Mouse (Mus musculus): ENCODE measurements around the gene A730061H03Rik. TPM values are rescaled to one million over a fixed set of nuclear protein-coding genes. Genes with fewer than 3 reads are reported as not detected.

Gene A730061H03Rik
- total RNA-seq (2021) = not detected

GRCm38 (mm10) chr14:55560202-55561073, at the start of gene A730061H03Rik:
TSS of gene A730061H03Rik (minus strand) at chr14:55560406.
- DNase-seq = peak; percentile 96 to 98
- intact Hi-C loops (cut with DNase I) = no loop called here

- no peak for DNase-seq
- intact Hi-C loops (cut with DNase I) = no loop called here
Observed at GRCm38 (mm10) chr14:55608339-55608738, 48.1 kb upstream of the A730061H03Rik start.

DNA sequence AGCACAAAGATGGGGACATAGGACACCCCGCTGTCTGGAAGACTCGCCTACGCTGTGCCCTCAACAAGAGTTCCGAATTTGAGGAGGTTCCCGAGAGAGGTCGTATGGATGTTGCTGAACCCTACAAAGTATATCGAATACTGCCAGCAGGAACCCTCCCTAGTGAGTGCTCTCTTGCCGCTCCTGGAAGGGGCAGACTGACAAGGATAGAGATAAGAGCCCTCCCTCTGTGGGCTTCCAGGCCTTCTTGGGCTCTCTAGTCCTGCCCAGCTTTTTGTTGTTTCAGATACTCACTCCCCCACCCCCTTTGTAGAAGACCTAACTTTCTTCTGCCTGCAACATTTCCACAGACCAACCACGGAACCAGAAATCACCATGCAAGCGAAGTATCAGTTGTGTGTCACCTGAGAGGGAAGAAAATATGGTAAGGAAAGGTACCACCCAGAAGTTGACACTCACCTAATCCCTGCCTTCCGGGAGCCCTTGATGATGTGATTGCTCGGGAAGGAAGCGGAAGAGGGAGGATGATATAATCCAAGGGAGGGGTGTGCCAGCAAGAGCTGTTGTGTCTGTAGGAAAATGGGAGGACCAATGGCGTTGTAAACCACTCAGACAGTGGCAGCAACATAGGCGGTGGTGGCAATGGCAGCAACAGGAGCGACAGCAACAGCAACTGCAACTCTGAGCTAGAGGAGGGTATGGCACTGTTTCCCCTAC, 45.7 kb upstream of the A730061H03Rik start:
- intact Hi-C loops (cut with DNase I) = loop anchor here (2.0 kb wide), 2 partner anchors 13 to 25 kb away; no protein-coding TSS in a partner anchor
- no peak for DNase-seq

DNA sequence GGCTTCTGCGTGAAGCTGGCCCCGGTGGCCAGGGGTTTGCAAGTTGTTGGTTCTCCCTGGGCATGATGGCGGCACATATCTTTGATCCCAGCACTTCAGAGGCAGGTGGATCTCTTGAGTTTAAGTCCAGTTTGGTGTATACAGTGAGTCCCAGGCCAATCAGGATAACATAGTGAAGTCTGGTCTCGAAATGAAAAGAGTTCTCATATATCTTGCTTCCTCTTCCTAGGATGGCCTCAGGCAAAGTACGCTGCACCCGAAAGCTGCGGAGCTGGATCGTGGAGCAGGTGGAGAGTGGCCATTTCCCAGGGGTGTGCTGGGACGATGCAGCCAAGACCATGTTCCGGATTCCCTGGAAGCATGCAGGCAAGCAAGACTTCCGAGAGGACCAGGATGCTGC, 44.6 kb upstream of the A730061H03Rik start:
- intact Hi-C loops (cut with DNase I) = loop anchor here (2.0 kb wide), 1 partner anchor 26 kb away; no protein-coding TSS in a partner anchor
- DNase-seq = no peak

DNA sequence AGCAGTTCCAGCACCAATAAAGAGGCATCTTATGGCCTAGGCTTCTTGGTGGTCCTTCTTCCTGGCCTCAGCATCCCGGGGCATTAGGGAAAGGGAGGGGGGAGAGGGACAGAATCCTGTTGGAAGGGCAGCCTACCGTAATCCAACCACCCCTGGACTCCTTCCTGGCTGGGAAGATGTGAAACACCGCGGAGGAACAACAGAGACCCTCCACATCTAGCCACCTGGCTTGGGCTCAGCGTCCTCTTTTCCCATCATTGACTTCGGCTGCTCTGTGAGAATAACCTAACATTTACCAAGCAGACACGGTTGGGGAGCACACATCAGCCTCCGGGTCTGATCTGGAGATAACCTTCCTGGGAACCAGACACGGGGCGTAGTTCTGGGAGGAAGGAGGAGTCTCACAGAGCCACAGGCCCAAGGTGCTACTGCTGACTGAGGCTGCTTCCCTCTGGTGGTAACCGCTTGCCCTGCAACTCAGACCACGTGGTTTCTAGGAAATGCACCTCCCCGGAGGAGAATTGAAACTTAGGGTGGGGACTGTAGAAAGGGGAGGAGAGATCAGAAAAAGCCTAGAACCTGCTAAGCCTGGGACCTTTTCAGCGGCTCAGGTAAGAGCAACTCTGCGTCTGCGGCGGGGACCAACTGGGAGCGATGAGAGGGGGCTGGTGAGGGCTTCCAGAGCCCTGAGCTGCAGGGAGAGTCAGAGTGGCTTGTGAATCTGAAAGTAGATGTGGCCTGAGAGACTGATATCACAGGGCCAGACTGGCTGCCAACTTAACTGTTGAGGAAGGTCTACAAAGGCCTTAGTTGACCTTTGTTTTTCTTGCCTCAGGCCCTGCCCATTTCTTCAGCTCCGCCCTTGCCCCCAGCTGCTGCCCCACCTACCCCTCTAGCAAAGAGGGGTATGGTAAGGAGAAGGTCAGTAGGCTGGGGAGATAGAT, 43.7 kb upstream of the A730061H03Rik start:
- intact Hi-C loops (cut with DNase I) = loop anchor here (2.0 kb wide), 2 partner anchors 27 to 105 kb away; no protein-coding TSS in a partner anchor
- DNase-seq = peak; percentile 90 to 93

- DNase-seq = no peak
- intact Hi-C loops (cut with DNase I) = loop anchor here (2.0 kb wide), 1 partner anchor 104 kb away; no protein-coding TSS in a partner anchor
Observed at GRCm38 (mm10) chr14:55603271-55603632, 43.0 kb upstream of the A730061H03Rik start, which contains the start of gene Irf9. TSS of gene Irf9 (plus strand) at chr14:55603571.

- intact Hi-C loops (cut with DNase I) = no loop called here
- no peak for DNase-seq
Observed at GRCm38 (mm10) chr14:55598521-55599390, 38.5 kb upstream of the A730061H03Rik start.

DNA sequence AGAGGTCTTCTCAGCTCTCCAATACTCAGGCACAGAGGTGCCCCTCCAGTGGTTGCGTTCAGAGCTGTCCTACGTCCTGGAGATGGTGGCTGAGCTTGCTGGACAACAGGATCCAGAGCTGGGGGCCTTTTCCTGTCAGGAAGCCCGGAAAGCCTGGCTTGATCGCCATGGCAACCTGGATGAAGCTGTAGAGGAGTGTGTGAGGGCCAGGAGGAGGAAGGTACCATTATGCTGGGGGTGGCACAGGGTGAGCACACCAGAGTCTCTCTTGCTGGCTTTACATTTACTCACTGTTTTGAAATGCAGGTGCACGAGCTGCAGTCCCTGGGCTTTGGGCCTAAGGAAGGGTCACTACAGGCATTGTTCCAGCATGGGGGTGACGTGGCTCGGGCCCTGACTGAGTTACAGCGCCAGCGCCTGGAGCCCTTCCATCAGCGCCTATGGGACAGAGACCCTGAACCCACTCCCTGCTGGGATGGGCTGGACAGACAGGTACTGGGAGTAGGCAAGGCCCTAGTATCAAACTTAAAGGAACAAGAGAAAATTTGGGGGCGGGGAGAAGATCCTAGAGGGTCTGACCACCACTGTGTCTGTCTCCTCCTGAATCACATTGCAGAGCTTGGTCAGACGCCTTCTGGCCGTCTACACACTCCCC, 36.0 kb upstream of the A730061H03Rik start:
- intact Hi-C loops (cut with DNase I) = no loop called here
- DNase-seq = no peak

DNA sequence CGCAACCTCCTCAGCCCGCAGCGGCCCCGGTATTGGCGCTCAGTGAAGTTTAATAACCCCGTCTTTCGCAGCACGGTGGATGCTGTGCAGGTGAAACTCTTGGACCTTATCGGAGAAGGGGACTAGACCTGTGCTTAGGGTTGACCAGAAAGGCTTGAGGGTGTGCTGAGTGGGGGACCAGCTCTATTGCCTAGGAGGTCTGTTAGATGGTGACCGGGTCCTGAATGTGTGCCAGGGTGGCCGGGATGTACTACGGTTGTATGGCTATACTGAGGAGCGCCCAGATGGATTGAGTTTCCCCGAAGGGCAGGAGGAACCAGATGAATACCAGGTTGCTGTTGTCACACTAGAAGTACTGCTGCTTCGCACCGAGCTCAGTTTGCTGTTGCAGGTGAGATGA, 32.0 kb upstream of the A730061H03Rik start:
- intact Hi-C loops (cut with DNase I) = loop anchor here (2.0 kb wide), 1 partner anchor 15 kb away; no protein-coding TSS in a partner anchor
- DNase-seq = no peak

GRCm38 (mm10) chr14:55591331-55591891, 31.2 kb upstream of the A730061H03Rik start, which contains the start of gene Rnf31:
TSS of gene Rnf31 (plus strand) at chr14:55591708.
- peak; percentile 91 for DNase-seq
- intact Hi-C loops (cut with DNase I) = no loop called here

DNA sequence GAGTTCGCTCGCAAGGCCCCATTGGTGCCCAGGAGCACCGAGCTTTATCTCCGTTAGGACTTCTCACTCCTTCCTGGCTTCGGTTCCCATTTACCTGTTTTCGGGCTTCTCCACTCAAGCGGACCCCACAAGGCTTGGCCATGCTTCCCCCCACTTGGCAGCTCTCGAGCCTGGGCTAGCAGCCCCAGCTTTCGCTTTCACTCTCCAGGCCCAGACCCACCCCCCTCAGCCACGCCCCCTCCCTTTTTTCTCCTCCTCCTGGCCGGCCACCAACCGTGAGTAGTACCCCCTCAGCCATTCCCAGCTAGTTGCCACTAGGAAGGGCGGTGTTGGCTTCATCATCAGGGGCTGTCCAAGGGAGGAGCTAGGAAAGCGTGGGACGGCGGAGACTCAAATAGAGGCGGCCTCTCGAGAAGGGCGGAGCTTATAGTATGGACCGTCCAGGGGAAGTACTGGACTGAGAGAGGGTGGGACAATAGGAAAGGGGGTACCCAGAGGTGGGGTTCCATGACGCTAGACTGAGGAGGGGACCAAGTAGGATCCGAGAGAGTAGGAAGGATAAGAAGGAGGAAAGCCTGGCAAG, 30.6 kb upstream of the A730061H03Rik start, which contains the start of gene Psme2:
Gene Psme2 (minus strand): TSS at position 366 of the 583 bp plus-strand sequence.
- intact Hi-C loops (cut with DNase I) = no loop called here
- DNase-seq = peak in 1 of 2 experiments; percentile 90

DNA sequence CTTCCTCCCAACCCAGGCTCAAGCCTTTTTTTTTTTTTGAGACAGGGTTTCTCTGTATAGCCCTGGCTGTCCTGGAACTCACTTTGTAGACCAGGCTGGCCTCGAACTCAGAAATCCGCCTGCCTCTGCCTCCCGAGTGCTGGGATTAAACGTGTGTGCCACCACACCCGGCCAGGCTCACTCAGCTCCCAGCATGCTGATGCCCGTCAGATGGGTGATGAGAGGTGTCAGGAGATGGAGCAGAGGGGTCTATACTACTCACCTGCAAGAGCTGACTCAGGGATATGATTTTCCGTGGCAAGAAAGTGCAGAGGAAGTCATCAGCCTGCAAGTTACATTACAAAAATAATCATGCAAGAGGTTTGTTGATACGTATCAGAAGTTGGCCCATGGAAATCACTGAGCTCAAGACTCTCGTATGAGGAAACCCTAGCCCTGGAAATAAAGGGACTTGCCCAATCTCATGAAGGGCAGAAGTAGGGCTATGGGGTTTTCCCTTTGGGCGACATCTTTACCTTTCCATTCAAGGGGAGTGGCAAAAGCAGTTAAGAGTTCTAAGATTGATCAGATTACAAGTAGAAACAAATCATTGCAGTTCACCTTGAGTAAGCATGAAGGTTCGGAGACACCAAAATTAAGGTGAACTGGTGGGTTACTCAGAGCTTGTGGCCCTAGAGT, 29.7 kb upstream of the A730061H03Rik start:
- intact Hi-C loops (cut with DNase I) = no loop called here
- DNase-seq = no peak

- intact Hi-C loops (cut with DNase I) = no loop called here
- no peak for DNase-seq
Observed at GRCm38 (mm10) chr14:55589271-55589670, 29.1 kb upstream of the A730061H03Rik start.

DNA sequence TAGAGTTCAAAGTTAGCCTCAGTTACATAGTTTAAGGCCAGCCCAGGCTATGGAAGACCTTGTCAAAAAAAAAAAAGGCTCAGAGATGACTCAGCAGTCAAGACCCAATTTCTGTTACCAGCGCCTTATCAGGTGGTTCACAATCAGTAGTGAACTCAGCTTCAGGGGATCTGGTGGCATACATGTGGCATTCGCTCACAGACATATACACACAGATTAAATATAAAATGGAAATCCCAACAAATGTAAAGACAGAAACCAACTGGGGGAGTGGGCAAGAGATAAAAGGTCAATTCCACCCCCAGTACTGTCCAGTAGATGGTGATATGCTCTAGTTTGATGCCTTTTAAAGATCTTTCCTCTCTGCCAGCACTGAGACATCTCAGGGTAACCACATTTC, 25.9 kb upstream of the A730061H03Rik start:
- intact Hi-C loops (cut with DNase I) = no loop called here
- no peak for DNase-seq

- intact Hi-C loops (cut with DNase I) = no loop called here
- DNase-seq = no peak
Observed at GRCm38 (mm10) chr14:55585566-55585960, 25.4 kb upstream of the A730061H03Rik start.

- intact Hi-C loops (cut with DNase I) = no loop called here
Observed at GRCm38 (mm10) chr14:55584702-55585565, 24.7 kb upstream of the A730061H03Rik start, which contains the start of gene Emc9. TSS of gene Emc9 (minus strand) at chr14:55585302.

More at GRCm38 (mm10) chr14:55584702-55585565, 24.7 kb upstream of the A730061H03Rik start, which contains the start of gene Emc9:
- peak; percentile 77 to 81 for DNase-seq
